Mouse (Mus musculus) MEL (cell line): ENCODE results near the gene Slc25a18. TPM values are rescaled to one million over a fixed set of nuclear protein-coding genes. Genes with fewer than 3 reads are reported as not detected.

Experiments used
- DNase-seq: peaks from one replicate; pipeline ENCODE4 v3.0.0; 2011; ENCODE audit warnings: low read depth, low spot score
- H3K27ac ChIP-seq: 2 replicates; pipeline ENCODE4 v1.5.1; 2012; ENCODE audit warnings: low read depth, mild to moderate bottlenecking, control low read depth, low read length, moderate library complexity; ENCODE audit not compliant: control insufficient read depth
- H3K27me3 ChIP-seq, 2 experiments: fragments of 150-350 bp in 1 of 2; sonication (generic) in 1 of 2; 2 replicates each; pipeline ENCODE4 v1.6.1; 2012; ENCODE audit warnings: low read length in 2 of 2, mild to moderate bottlenecking in 2 of 2, improper control_type of control experiment in 1 of 2, moderate library complexity in 1 of 2; ENCODE audit not compliant: insufficient read depth in 2 of 2, control insufficient read depth in 1 of 2
- H3K36me3 ChIP-seq, 2 experiments: 2 replicates each; pipeline ENCODE4 v1.6.1; 2012 to 2014; ENCODE audit warnings: low read length in 2 of 2, improper control_type of control experiment in 1 of 2, inconsistent platforms in 1 of 2, mild to moderate bottlenecking in 1 of 2; ENCODE audit not compliant: insufficient read depth in 2 of 2, control insufficient read depth in 1 of 2
- H3K4me1 ChIP-seq, 2 experiments: fragments of 150-350 bp in 1 of 2; sonication (generic) in 1 of 2; 2 replicates each; pipeline ENCODE4 v1.6.1; 2012; ENCODE audit warnings: low read length in 2 of 2, improper control_type of control experiment in 1 of 2, mild to moderate bottlenecking in 1 of 2; ENCODE audit not compliant: insufficient read depth in 2 of 2, control insufficient read depth in 1 of 2
- H3K4me3 ChIP-seq, 2 experiments: fragments of 150-350 bp in 1 of 2; sonication (generic) in 1 of 2; 2 replicates each; pipeline ENCODE4 v1.5.1; 2012; ENCODE audit warnings: low read depth in 2 of 2, low read length in 2 of 2, mild to moderate bottlenecking in 2 of 2, moderate library complexity in 2 of 2, control low read depth in 1 of 2, improper control_type of control experiment in 1 of 2; ENCODE audit not compliant: control insufficient read depth in 1 of 2, insufficient read depth in 1 of 2
- H3K79me2 ChIP-seq: 2 replicates; pipeline ENCODE4 v1.6.1; 2012; ENCODE audit warnings: mild to moderate bottlenecking, low read length, moderate library complexity; ENCODE audit not compliant: control insufficient read depth, poor library complexity, insufficient read depth
- H3K9ac ChIP-seq: 2 replicates; pipeline ENCODE4 v1.6.1; 2012; ENCODE audit warnings: low read depth, mild to moderate bottlenecking, control low read depth, low read length, moderate library complexity; ENCODE audit not compliant: control insufficient read depth, poor library complexity, severe bottlenecking
- H3K9me3 ChIP-seq: fragments of 150-350 bp; sonication (generic); replicated peaks from 2 replicates; pipeline ENCODE4 v1.6.1; 2012; ENCODE audit warnings: mild to moderate bottlenecking, low read length, improper control_type of control experiment, moderate library complexity; ENCODE audit not compliant: insufficient read depth
- BHLHE40 ChIP-seq: IDR thresholded peaks from 2 replicates; pipeline ENCODE4 v1.6.1; 2012; ENCODE audit warnings: low read depth, mild to moderate bottlenecking, inconsistent platforms, low read length, improper control_type of control experiment, borderline replicate concordance
- CHD2 ChIP-seq: IDR thresholded peaks from 2 replicates; pipeline ENCODE4 v1.6.1; 2011; ENCODE audit warnings: low read length, improper control_type of control experiment
- EP300 ChIP-seq, 2 experiments: IDR thresholded peaks; 2 replicates each; pipeline ENCODE4 v1.6.1; 2011; ENCODE audit warnings: improper control_type of control experiment in 2 of 2, low read length in 2 of 2, low read depth in 1 of 2, mild to moderate bottlenecking in 1 of 2
- ETS1 ChIP-seq: IDR thresholded peaks from 2 replicates; pipeline ENCODE4 v1.6.1; 2012; ENCODE audit warnings: low read depth, mild to moderate bottlenecking, inconsistent platforms, low read length, improper control_type of control experiment, moderate library complexity
- JUND ChIP-seq: IDR thresholded peaks from 2 replicates; pipeline ENCODE4 v1.6.1; 2011; ENCODE audit warnings: low read depth, mild to moderate bottlenecking, improper control_type of control experiment, low read length
- MAX ChIP-seq: IDR thresholded peaks from 2 replicates; pipeline ENCODE4 v1.6.1; 2011; ENCODE audit warnings: low read length, improper control_type of control experiment
- MAZ ChIP-seq: IDR thresholded peaks from 2 replicates; pipeline ENCODE4 v1.6.1; 2012; ENCODE audit warnings: low read depth, mild to moderate bottlenecking, inconsistent platforms, low read length, improper control_type of control experiment
- MEF2A ChIP-seq: IDR thresholded peaks from 2 replicates; pipeline ENCODE4 v1.6.1; 2014; ENCODE audit warnings: low read depth, mild to moderate bottlenecking, inconsistent platforms, low read length, improper control_type of control experiment; ENCODE audit not compliant: poor library complexity, insufficient replicate concordance, severe bottlenecking; ENCODE audit errors: extremely low read depth
- MYB ChIP-seq: IDR thresholded peaks from 2 replicates; pipeline ENCODE4 v1.6.1; 2011; ENCODE audit warnings: mild to moderate bottlenecking, low read depth, low read length, improper control_type of control experiment
- MYC ChIP-seq: IDR thresholded peaks from 2 replicates; pipeline ENCODE4 v1.6.1; 2011; ENCODE audit warnings: low read depth, mild to moderate bottlenecking, low read length, improper control_type of control experiment, moderate library complexity
- NELFE ChIP-seq: IDR thresholded peaks from 2 replicates; pipeline ENCODE4 v1.6.1; 2011; ENCODE audit warnings: low read depth, low read length, improper control_type of control experiment
- NRF1 ChIP-seq: IDR thresholded peaks from 2 replicates; pipeline ENCODE4 v1.6.1; 2014; ENCODE audit warnings: low read depth, mild to moderate bottlenecking, inconsistent platforms, low read length, improper control_type of control experiment, moderate library complexity; ENCODE audit not compliant: poor library complexity, insufficient read depth, severe bottlenecking
- POLR2A ChIP-seq, 2 experiments: IDR thresholded peaks; 2 replicates each; pipeline ENCODE4 v1.6.1; 2011 to 2012; ENCODE audit warnings: low read length in 2 of 2, mild to moderate bottlenecking in 2 of 2, control low read depth in 1 of 2, improper control_type of control experiment in 1 of 2, low read depth in 1 of 2, moderate library complexity in 1 of 2; ENCODE audit not compliant: control insufficient read depth in 1 of 2, insufficient read depth in 1 of 2, poor library complexity in 1 of 2
- TAL1 ChIP-seq: IDR thresholded peaks from 2 replicates; pipeline ENCODE4 v1.6.1; 2012; ENCODE audit warnings: mild to moderate bottlenecking, inconsistent platforms, low read length, moderate library complexity, mixed read lengths
- TCF12 ChIP-seq: IDR thresholded peaks from 2 replicates; pipeline ENCODE4 v1.6.1; 2014; ENCODE audit warnings: low read depth, mild to moderate bottlenecking, inconsistent platforms, low read length, improper control_type of control experiment, moderate library complexity
- UBTF ChIP-seq: IDR thresholded peaks from 2 replicates; pipeline ENCODE4 v1.6.1; 2012; ENCODE audit warnings: low read depth, mild to moderate bottlenecking, inconsistent platforms, low read length, improper control_type of control experiment, moderate library complexity, borderline replicate concordance; ENCODE audit not compliant: insufficient read depth
- USF1 ChIP-seq: IDR thresholded peaks from 2 replicates; pipeline ENCODE4 v1.6.1; 2014; ENCODE audit warnings: low read depth, mild to moderate bottlenecking, inconsistent platforms, low read length, improper control_type of control experiment, moderate library complexity
- USF2 ChIP-seq, 2 experiments: IDR thresholded peaks; 2 replicates each; pipeline ENCODE4 v1.6.1; 2011 to 2012; ENCODE audit warnings: improper control_type of control experiment in 2 of 2, low read length in 2 of 2, borderline replicate concordance in 1 of 2, inconsistent platforms in 1 of 2, low read depth in 1 of 2, mild to moderate bottlenecking in 1 of 2; ENCODE audit not compliant: insufficient read depth in 1 of 2
- ZC3H11A ChIP-seq: IDR thresholded peaks from 2 replicates; pipeline ENCODE4 v1.6.1; 2012; ENCODE audit warnings: low read depth, mild to moderate bottlenecking, inconsistent platforms, low read length, improper control_type of control experiment
- polyA plus RNA-seq, 2 experiments: library from polyadenylated mRNA; stranded (reverse) in 1 of 2; unstranded in 1 of 2; fragments of >175 nt in 1 of 2; fragments of >200 nt in 1 of 2; gene quantifications; 2 replicates each; pipeline versions ENCODE4 v1.2.1 to v1.2.4; 2012; ENCODE audit warnings: low replicate concordance in 2 of 2, low read depth in 1 of 2; ENCODE audit not compliant: insufficient read length in 2 of 2, insufficient read depth in 1 of 2, missing spikeins in 1 of 2
- total RNA-seq: library from RNA; depleted of rRNA; stranded (reverse); fragments of 300-350 nt; gene quantifications from 2 replicates; pipeline ENCODE4 v1.2.3, GENCODE M21; 2012; rRNA removed

Slc25a18 gene
- total RNA-seq (0.12 TPM in 1 of 2 replicates, not detected in the other), polyA plus RNA-seq (under 1 TPM in 1 of 2 experiments, not detected in 1; 0.57 TPM)

DNA sequence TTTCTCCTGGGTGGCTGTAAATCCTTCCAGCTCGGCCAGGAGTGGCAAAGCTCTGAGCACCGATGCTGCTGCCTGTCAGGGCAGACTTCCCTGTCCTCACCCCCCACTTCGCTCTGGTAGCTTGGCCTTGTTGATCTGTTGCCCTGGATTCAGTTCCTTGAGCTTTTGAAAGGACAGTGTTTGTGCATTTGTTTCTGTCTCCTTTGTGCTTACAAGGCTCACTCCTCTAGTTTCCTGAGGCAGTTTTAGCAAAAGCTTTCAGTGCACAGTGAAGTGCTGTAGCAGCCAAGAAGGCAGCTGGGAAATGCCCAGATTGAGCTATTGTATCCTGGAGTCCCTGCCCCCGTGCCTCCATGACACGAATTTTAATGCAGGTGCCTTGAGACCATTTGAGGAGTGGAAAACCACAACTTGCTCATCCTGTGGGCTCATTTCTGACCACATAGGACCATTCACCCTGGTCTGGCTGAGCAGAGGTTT lies at the start of gene Slc25a18:
Slc25a18 (plus strand) TSS at position 430 of the 480 bp plus-strand sequence.
- H3K36me3 ChIP-seq, result no peaks in the 10 kb centered on the region
- TF ChIP-seq TAL1, result no peak
- no peaks in the 10 kb centered on the region for H3K79me2 ChIP-seq
- no peak within 1 kb of the TSS for H3K9ac ChIP-seq
- no peak within 1 kb of the TSS for H3K27ac ChIP-seq
- H3K9me3 ChIP-seq, result no peaks in the 10 kb centered on the region
- H3K4me3 ChIP-seq, result no peak within 1 kb of the TSS
- no peaks in the 10 kb centered on the region for H3K4me1 ChIP-seq
- no peak for DNase-seq
- no peaks in the 10 kb centered on the region for H3K27me3 ChIP-seq

DNA sequence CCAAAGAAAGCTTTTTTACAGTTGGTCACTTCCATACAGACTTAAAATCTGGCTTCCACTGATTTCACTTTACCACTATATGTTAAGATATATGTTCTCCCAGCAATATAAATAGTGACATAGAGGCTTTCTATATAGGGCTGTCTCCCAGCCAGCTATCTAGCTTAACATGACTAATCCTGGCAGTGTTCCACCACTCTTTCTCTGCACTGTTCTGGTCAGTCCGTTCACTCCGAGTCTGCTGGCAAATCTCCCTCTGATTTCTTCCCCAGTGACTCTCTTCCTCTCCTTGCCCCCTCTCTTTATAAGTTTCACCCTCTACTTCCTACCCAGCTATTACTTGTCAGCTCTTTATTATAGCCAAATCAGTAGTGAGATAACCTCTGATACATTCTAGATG lies 47.4 kb upstream of the Slc25a18 start:
- no peaks in the 10 kb centered on the region; a peak in 1 of 4 replicates for H3K36me3 ChIP-seq
- H3K79me2 ChIP-seq, result no peaks in the 10 kb centered on the region
- H3K9ac ChIP-seq, result no peak overlapping the region
- DNase-seq, result peak; percentile 36
- no peak for TF ChIP-seq JUND
- no peak for TF ChIP-seq TAL1
- no peak for TF ChIP-seq UBTF
- no peak for TF ChIP-seq POLR2A (IDR thresholded peaks at IDR 0.05; ENCODE audit: control insufficient read depth in 1 of 2, insufficient read depth in 1 of 2, low read depth in 1 of 2, low read length in 2 of 2, poor library complexity in 1 of 2)
- TF ChIP-seq EP300 (IDR thresholded peaks at IDR 0.05; ENCODE audit: low read depth in 1 of 2, low read length in 2 of 2), result no peak
- TF ChIP-seq MYB, result no peak
- TF ChIP-seq MAX, result no peak
- TF ChIP-seq NELFE, result no peak
- TF ChIP-seq MAZ, result no peak
- TF ChIP-seq USF1, result no peak
- TF ChIP-seq CHD2, result no peak
- TF ChIP-seq MYC, result no peak
- TF ChIP-seq ETS1, result no peak
- TF ChIP-seq ZC3H11A, result no peak
- TF ChIP-seq USF2 (IDR thresholded peaks at IDR 0.05; ENCODE audit: borderline replicate concordance in 1 of 2, insufficient read depth in 1 of 2, low read depth in 1 of 2, low read length in 2 of 2), result no peak
- no peak for TF ChIP-seq MEF2A
- TF ChIP-seq TCF12, result no peak
- TF ChIP-seq NRF1, result no peak
- TF ChIP-seq BHLHE40, result no peak
- no peaks in the 10 kb centered on the region for H3K27me3 ChIP-seq
- H3K4me1 ChIP-seq, result no peaks in the 10 kb centered on the region
- no peaks in the 10 kb centered on the region for H3K9me3 ChIP-seq
- H3K27ac ChIP-seq, result no peak overlapping the region
- H3K4me3 ChIP-seq, result no peak overlapping the region
